Mouse (Mus musculus): Measurements from ENCODE around the gene Slc35e4. TPM values are rescaled to one million over a fixed set of nuclear protein-coding genes. Genes with fewer than 3 reads are reported as not detected.

Slc35e4 gene
- polyA plus RNA-seq, 1 experiment: 1.1 TPM

DNA sequence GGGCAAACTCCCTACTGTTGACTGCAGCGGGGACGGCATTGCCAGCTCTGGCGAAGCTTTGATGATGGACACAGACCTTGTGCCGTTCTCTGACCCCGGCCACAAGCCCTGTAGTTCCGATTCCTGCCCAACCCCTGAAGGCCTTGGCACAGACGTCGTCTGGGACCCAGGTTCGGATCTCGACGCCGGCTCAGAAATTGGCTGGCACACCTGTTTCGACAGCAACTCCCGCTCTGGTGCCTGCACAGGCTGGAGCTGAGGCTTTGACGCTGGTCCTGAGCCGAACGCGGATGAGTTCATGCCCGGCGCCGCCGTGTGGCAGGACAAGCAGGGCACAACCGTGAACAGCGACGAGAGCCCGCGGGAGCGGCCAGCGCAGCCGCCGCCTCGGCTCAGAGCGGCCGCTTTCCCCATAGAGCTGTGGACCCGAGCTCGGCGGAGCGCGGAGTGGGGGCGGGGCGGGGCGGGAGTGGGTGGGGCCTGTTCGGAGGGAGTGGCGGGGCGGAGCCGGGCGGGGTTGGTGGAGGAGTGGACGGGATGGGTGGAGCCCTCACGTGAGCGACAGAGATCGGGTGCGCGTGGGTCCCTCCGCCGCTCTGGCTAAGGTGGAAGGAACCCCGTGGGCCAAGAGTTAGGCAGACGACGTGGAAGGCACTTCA lies 50.9 kb downstream of the Slc35e4 start, which contains the start of gene Osbp2:
Osbp2 (minus strand) TSS at position 450 of the 659 bp plus-strand sequence.
- Histone ChIP-seq H3K27ac (replicated peaks; ENCODE audit: low read depth, low read length) (no peak within 1 kb of the TSS), H3K4me3 (ENCODE audit: insufficient read depth, low read depth, low read length) (peak within 1 kb of the TSS; percentile 60), H3K4me1 (ENCODE audit: control insufficient read depth, insufficient read depth, insufficient read length, low read length) (no peaks in the 10 kb centered on the region; the same call in 1 of the 2 replicates)

DNA sequence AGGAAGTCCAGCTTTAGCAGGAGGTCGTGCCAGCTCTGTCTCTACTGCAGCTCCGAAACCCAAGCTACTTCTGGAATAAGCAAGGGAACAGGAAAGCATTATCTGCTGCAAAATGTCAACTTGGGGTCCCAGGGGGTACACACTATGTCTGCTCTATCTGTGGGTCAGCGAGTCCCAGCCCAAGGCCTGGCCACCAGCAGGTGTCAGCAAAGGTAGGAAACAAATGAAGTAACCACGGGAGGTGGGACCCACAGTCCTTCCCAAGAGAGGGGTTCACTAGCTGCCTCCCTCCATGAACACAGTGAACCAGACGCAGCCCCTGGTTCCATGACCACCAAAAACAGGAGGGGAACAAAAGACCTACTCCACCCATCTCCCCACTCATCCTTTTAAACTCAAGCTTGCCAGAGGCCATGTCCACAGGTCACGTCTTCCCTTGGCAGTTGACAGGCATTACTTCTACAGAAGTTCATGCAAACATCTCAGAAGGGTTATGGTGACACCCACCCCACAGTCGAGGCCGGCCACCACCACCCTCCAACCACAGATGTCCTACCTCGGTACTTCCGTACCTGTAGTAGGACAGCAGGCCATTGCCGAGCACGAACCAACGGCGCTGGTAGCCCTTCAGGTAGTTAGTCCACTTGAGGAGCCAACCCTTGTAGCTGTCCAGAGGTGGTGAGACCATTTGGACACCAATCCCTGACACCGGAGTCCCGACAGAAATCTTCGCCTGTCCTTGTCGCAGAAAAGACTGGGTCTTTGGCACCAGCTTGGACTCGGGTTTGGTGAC lies 51.6 kb downstream of the Slc35e4 start:
- Histone ChIP-seq H3K4me1 (ENCODE audit: control insufficient read depth, insufficient read depth, insufficient read length, low read length) (no peaks in the 10 kb centered on the region; the same call in 1 of the 2 replicates), H3K27ac (replicated peaks; ENCODE audit: low read depth, low read length) (no peak overlapping the region), H3K4me3 (ENCODE audit: insufficient read depth, low read depth, low read length) (peak overlapping the region; percentile 60; the same call in 1 of the 2 replicates)

DNA sequence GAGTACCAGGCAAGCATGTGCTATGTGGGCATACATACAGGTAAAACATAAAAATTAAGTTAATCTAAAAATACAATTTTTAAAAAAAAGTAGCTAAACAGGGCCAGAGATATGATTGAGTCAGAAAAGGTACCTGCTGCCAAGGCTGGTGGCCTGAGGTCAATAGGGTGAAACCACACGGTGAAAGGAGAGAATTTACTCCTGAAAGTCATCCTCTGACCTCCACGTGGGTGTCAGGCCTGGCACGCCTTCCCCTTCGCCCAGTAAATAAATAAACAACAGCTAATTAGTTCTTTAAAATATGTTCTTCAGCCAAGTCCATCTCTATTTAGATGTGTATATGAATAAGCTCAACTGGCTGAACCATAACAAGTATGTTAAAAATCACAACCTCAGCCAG lies 54.1 kb downstream of the Slc35e4 start:
- Histone ChIP-seq H3K27ac (replicated peaks; ENCODE audit: low read depth, low read length) (no peak overlapping the region), H3K4me1 (ENCODE audit: control insufficient read depth, insufficient read depth, insufficient read length, low read length) (no peaks in the 10 kb centered on the region; the same call in 1 of the 2 replicates), H3K4me3 (ENCODE audit: insufficient read depth, low read depth, low read length) (no peak overlapping the region)

DNA sequence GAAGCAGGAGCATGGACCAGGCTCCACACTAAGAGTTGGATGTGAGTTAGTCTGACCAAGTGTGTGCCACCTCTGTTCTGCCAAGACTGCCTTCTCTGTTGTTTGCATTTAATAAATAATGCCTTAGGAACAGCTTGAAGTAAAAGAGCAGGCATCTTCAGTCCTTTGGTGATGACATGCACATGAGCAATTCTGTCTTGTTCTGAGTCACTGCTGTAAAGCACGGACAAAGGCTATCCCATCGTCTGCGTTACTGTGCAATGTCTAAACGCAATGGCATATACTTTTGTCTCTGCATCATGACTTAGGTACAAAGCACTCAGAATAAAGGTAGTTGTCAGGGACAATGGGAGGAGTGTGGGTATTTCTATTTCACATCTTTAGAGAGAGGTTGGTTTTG lies 54.7 kb downstream of the Slc35e4 start:
- Histone ChIP-seq H3K4me1 (ENCODE audit: control insufficient read depth, insufficient read depth, insufficient read length, low read length) (no peaks in the 10 kb centered on the region; the same call in 1 of the 2 replicates), H3K4me3 (ENCODE audit: insufficient read depth, low read depth, low read length) (no peak overlapping the region)

DNA sequence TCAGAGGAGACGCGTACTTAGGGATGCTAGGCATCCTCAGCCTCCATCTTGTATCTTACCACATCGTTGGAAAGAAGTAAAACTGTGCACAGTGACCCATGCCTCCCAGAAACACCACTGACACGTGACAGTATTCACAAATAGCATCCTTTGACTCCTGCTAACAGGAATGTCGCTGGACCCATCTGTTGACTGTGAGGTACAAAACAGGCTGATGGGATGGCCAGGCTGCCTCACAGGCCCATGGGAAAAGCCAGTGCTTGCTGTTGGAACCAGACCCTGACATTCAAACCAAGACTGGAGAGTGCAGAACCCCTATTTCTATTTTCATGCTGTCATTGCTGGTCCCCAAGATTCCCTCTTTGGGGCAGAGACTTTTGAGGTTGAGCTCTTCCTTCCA lies 56.6 kb downstream of the Slc35e4 start:
- Histone ChIP-seq H3K27ac (replicated peaks; ENCODE audit: low read depth, low read length) (no peak overlapping the region), H3K4me3 (ENCODE audit: insufficient read depth, low read depth, low read length) (no peak overlapping the region)

More for the DNA sequence above, 54.7 kb downstream of the Slc35e4 start:
- no peak overlapping the region for H3K27ac ChIP-seq (replicated peaks; ENCODE audit: low read depth, low read length)

More for the DNA sequence above, 56.6 kb downstream of the Slc35e4 start:
- no peaks in the 10 kb centered on the region for H3K4me1 ChIP-seq (ENCODE audit: control insufficient read depth, insufficient read depth, insufficient read length, low read length)

Other genes with a start within 250 kb of the Slc35e4 start
- gene Osbp2, start 50.8 kb downstream of the Slc35e4 start, polyA plus RNA-seq (2012; ENCODE audit: insufficient read depth, insufficient read length, missing spikeins): 3.2 and 3.4 TPM in 2 replicates
- 1.0 and 2.1 TPM in 2 replicates for gene 4921536K21Rik, start 19.6 kb downstream of the Slc35e4 start, polyA plus RNA-seq (2012; ENCODE audit: insufficient read depth, insufficient read length, missing spikeins)
- gene Dusp18, start 19.4 kb downstream of the Slc35e4 start, polyA plus RNA-seq (2012; ENCODE audit: insufficient read depth, insufficient read length, missing spikeins): 1.0 and 4.8 TPM in 2 replicates
- gene Tcn2, start 17.5 kb upstream of the Slc35e4 start, polyA plus RNA-seq (2012; ENCODE audit: insufficient read depth, insufficient read length, missing spikeins): 48.4 and 63.5 TPM in 2 replicates
- 25.5 and 45.2 TPM in 2 replicates for gene Pes1, start 49.3 kb upstream of the Slc35e4 start, polyA plus RNA-seq (2012; ENCODE audit: insufficient read depth, insufficient read length, missing spikeins)
- not detected in 2 replicates for gene 4930556J24Rik, start 62.1 kb upstream of the Slc35e4 start, polyA plus RNA-seq (2012; ENCODE audit: insufficient read depth, insufficient read length, missing spikeins)
- not detected in 2 replicates for gene Gal3st1, start 69.0 kb upstream of the Slc35e4 start, polyA plus RNA-seq (2012; ENCODE audit: insufficient read depth, insufficient read length, missing spikeins)
- gene Sec14l4, start 116.8 kb upstream of the Slc35e4 start, polyA plus RNA-seq (2012; ENCODE audit: insufficient read depth, insufficient read length, missing spikeins): 7.4 and 17.2 TPM in 2 replicates
- gene Sec14l3, start 150.2 kb upstream of the Slc35e4 start, polyA plus RNA-seq (2012; ENCODE audit: insufficient read depth, insufficient read length, missing spikeins): not detected in 2 replicates
- gene Mtfp1, start 180.8 kb upstream of the Slc35e4 start, polyA plus RNA-seq (2012; ENCODE audit: insufficient read depth, insufficient read length, missing spikeins): 54.3 and 54.8 TPM in 2 replicates
- gene Sec14l2, start 208.8 kb upstream of the Slc35e4 start, polyA plus RNA-seq (2012; ENCODE audit: insufficient read depth, insufficient read length, missing spikeins): 0.63 TPM in 1 of 2 replicates, not detected in the other
- 5.9 and 8.4 TPM in 2 replicates for gene Rnf215, start 220.5 kb upstream of the Slc35e4 start, polyA plus RNA-seq (2012; ENCODE audit: insufficient read depth, insufficient read length, missing spikeins)
- 1.7 and 2.1 TPM in 2 replicates for gene Ccdc157, start 245.6 kb upstream of the Slc35e4 start, polyA plus RNA-seq (2012; ENCODE audit: insufficient read depth, insufficient read length, missing spikeins)
- 7.3 and 13.4 TPM in 2 replicates for gene Sf3a1, start 245.7 kb upstream of the Slc35e4 start, polyA plus RNA-seq (2012; ENCODE audit: insufficient read depth, insufficient read length, missing spikeins)

Data from brown adipose tissue, adult 24 weeks (tissue).